14 mouse cellular contexts compared by ENCODE assay signal in the genomic region with DNA sequence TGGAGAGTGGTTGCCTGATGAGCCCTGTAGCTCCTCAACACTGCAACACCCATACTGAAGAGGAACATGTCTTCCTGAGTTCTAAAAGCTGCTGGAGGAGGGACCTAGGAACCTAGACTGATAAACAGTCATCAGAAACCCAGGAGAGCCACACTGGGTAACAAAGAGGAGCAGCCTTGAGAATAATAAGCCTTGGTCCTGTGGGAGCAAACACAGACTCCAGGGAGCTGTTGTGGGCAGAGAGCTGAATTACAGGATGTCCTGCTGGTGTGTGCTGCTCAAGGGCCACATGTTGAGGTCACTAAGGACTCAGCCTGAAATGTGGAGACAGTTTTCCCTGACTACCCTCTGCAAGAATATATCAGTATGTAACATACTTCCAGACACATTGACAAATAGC. TPM values are rescaled to one million over a fixed set of nuclear protein-coding genes. Genes with fewer than 3 reads are reported as not detected.
A peak's percentile ranks its signal among the peaks of the same experiment; 100 is the strongest.
DNase-seq lines count a peak whose midpoint lies in the region; ATAC-seq and TF ChIP-seq lines count a peak whose summit lies in the region.
"Had no signal": no experiment of that assay in that cellular context is flagged by ENCODE, and none has a peak within 500 bp of the region (broad histone marks: within the 10 kb centered on the region; RNA-seq: fewer than 3 reads in every experiment).

No protein-coding gene starts in this region.

- no peaks in the 10 kb centered on the region for H3K27me3 ChIP-seq in heart, embryonic 10.5 days (ENCODE audit: insufficient read depth, poor library complexity, severe bottlenecking)
- H3K27me3 ChIP-seq in kidney, embryonic 15.5 days: no peaks in the 10 kb centered on the region
- no peaks in the 10 kb centered on the region for H3K27me3 ChIP-seq in midbrain, embryonic 16.5 days (ENCODE audit: control insufficient read depth, insufficient read depth, low read depth, low read length)
- no peaks in the 10 kb centered on the region for H3K27me3 ChIP-seq in midbrain, embryonic 11.5 days (ENCODE audit: control insufficient read depth, insufficient read depth, low read length)
- no peaks in the 10 kb centered on the region for H3K27me3 ChIP-seq in stomach, postnatal 0 days (ENCODE audit: control insufficient read depth, insufficient read depth, low read length)
- H3K27me3 ChIP-seq in thymus, adult 2 months (ENCODE audit: control insufficient read depth, insufficient read depth, low read length): no peaks in the 10 kb centered on the region
- H3K27me3 ChIP-seq: embryonic facial prominence, embryonic 13.5 days had no signal

- H3K4me1 ChIP-seq in heart, embryonic 10.5 days: peaks cover 58% of the 10 kb centered on the region
- H3K4me1 ChIP-seq in kidney, embryonic 15.5 days: peaks cover 52% of the 10 kb centered on the region
- H3K4me1 ChIP-seq in midbrain, embryonic 16.5 days (ENCODE audit: control insufficient read depth, insufficient read depth, low read length): no peaks in the 10 kb centered on the region
- H3K4me1 ChIP-seq in midbrain, embryonic 11.5 days (ENCODE audit: control insufficient read depth, insufficient read depth, low read length): no peaks in the 10 kb centered on the region
- H3K4me1 ChIP-seq in stomach, postnatal 0 days (replicated peaks; ENCODE audit: control insufficient read depth, insufficient read depth): no peaks in the 10 kb centered on the region; the same call in 1 of the 2 replicates
- H3K4me1 ChIP-seq in thymus, adult 2 months (replicated peaks; ENCODE audit: control insufficient read depth, insufficient read depth, low read length): peaks cover 5% of the 10 kb centered on the region; the same call in 1 of the 2 replicates

- no peak for TF ChIP-seq EP300 in stomach, postnatal 0 days (optimal IDR thresholded peaks at IDR 0.05)

- TF ChIP-seq CTCF in stomach, postnatal 0 days (IDR thresholded peaks at IDR 0.05; ENCODE audit: low read depth): no peak
- TF ChIP-seq CTCF in thymus, adult 2 months (IDR thresholded peaks at IDR 0.05; ENCODE audit: borderline replicate concordance, control insufficient read depth, extremely low read depth, insufficient read depth, low read length, poor library complexity): no peak

- ATAC-seq in kidney, embryonic 15.5 days (replicated peaks; ENCODE audit: low FRiP score): no peak
- no peak for ATAC-seq in midbrain, embryonic 16.5 days
- no peak for ATAC-seq in midbrain, embryonic 11.5 days (ENCODE audit: low FRiP score)
- ATAC-seq in stomach, postnatal 0 days (ENCODE audit: low FRiP score, low TSS enrichment): no peak

- H3K9ac ChIP-seq in kidney, embryonic 15.5 days: no peak overlapping the region
- H3K9ac ChIP-seq in midbrain, embryonic 16.5 days (ENCODE audit: low read depth, low read length): no peak overlapping the region
- no peak overlapping the region for H3K9ac ChIP-seq in midbrain, embryonic 11.5 days (ENCODE audit: low read length)
- no peak overlapping the region for H3K9ac ChIP-seq in stomach, postnatal 0 days (ENCODE audit: low read length)
- H3K9ac ChIP-seq: embryonic facial prominence, embryonic 13.5 days; hindbrain, embryonic 14.5 days had no signal

- no peaks in the 10 kb centered on the region for H3K9me3 ChIP-seq in heart, embryonic 10.5 days
- no peaks in the 10 kb centered on the region for H3K9me3 ChIP-seq in kidney, embryonic 15.5 days (replicated peaks)
- H3K9me3 ChIP-seq in midbrain, embryonic 16.5 days (replicated peaks; ENCODE audit: control insufficient read depth, low read length, poor library complexity, severe bottlenecking): no peaks in the 10 kb centered on the region
- no peaks in the 10 kb centered on the region for H3K9me3 ChIP-seq in midbrain, embryonic 11.5 days (ENCODE audit: control insufficient read depth, low read length)
- H3K9me3 ChIP-seq in stomach, postnatal 0 days (ENCODE audit: control insufficient read depth, low read length): no peaks in the 10 kb centered on the region
- H3K9me3 ChIP-seq: embryonic facial prominence, embryonic 13.5 days; G1E had no signal

- H3K36me3 ChIP-seq in heart, embryonic 10.5 days: 0 out of 2 replicates have a peak, but pooled peaks cover 3% of the 10 kb centered on the region
- H3K36me3 ChIP-seq in kidney, embryonic 15.5 days: peaks cover 10% of the 10 kb centered on the region; the same call in 1 of the 2 replicates
- no peaks in the 10 kb centered on the region for H3K36me3 ChIP-seq in midbrain, embryonic 16.5 days (ENCODE audit: control insufficient read depth, insufficient read depth, low read length)
- no peaks in the 10 kb centered on the region for H3K36me3 ChIP-seq in midbrain, embryonic 11.5 days (ENCODE audit: control insufficient read depth, insufficient read depth, low read length)
- H3K36me3 ChIP-seq in stomach, postnatal 0 days (ENCODE audit: control insufficient read depth, insufficient read depth, low read length): no peaks in the 10 kb centered on the region
- H3K36me3 ChIP-seq in thymus, adult 2 months (ENCODE audit: control insufficient read depth, insufficient read depth, low read length): no peaks in the 10 kb centered on the region
- H3K36me3 ChIP-seq: embryonic facial prominence, embryonic 13.5 days had no signal

- peak; percentile 97 for DNase-seq in heart, adult 11 months
- no peak for DNase-seq in heart, embryonic 10.5 days (ENCODE audit: low spot score)
- DNase-seq in kidney, adult 9 months: no peak
- no peak for DNase-seq in midbrain, embryonic 11.5 days (ENCODE audit: low spot score, missing footprints)
- no peak for DNase-seq in stomach, postnatal 0 days (ENCODE audit: low spot score)
- no peak for DNase-seq in thymus, adult 2 months
- DNase-seq: layer of hippocampus, adult 9-11 months; right cerebral cortex, postnatal 25 days had no signal

- H3K4me2 ChIP-seq in kidney, embryonic 15.5 days: no peak overlapping the region
- H3K4me2 ChIP-seq in midbrain, embryonic 16.5 days (ENCODE audit: low read length): no peak overlapping the region
- no peak overlapping the region for H3K4me2 ChIP-seq in midbrain, embryonic 11.5 days
- H3K4me2 ChIP-seq in stomach, postnatal 0 days (replicated peaks; ENCODE audit: low read depth): no peak overlapping the region
- H3K4me2 ChIP-seq: embryonic facial prominence, embryonic 13.5 days; hindbrain, embryonic 14.5 days had no signal

- TF ChIP-seq POLR2A in thymus, adult 2 months (IDR thresholded peaks at IDR 0.05; ENCODE audit: control insufficient read depth, extremely low read depth, insufficient read depth, low read length, poor library complexity): no peak

- H3K27ac ChIP-seq in heart, embryonic 10.5 days: no peak overlapping the region
- 0 out of 2 replicates have a peak overlapping the region, but pooled peaks have one; percentile 45 for H3K27ac ChIP-seq in kidney, embryonic 15.5 days
- H3K27ac ChIP-seq in midbrain, embryonic 16.5 days (ENCODE audit: low read length): 0 out of 2 replicates have a peak overlapping the region, but pooled peaks have one; percentile 6
- no peak overlapping the region for H3K27ac ChIP-seq in midbrain, embryonic 11.5 days (ENCODE audit: low read depth, low read length)
- 0 out of 2 replicates have a peak overlapping the region, but pooled peaks have one; percentile 18 for H3K27ac ChIP-seq in stomach, postnatal 0 days (replicated peaks)
- H3K27ac ChIP-seq in thymus, adult 2 months (ENCODE audit: control insufficient read depth, insufficient read depth, low read length): no peak overlapping the region
- H3K27ac ChIP-seq: embryonic facial prominence, embryonic 13.5 days; hindbrain, embryonic 14.5 days; kidney, postnatal 0 days had no signal

- no peak overlapping the region for H3K4me3 ChIP-seq in heart, embryonic 10.5 days
- no peak overlapping the region for H3K4me3 ChIP-seq in kidney, embryonic 15.5 days (replicated peaks)
- no peak overlapping the region for H3K4me3 ChIP-seq in midbrain, embryonic 16.5 days (ENCODE audit: low read depth, low read length)
- no peak overlapping the region for H3K4me3 ChIP-seq in midbrain, embryonic 11.5 days (ENCODE audit: low read depth, low read length)
- H3K4me3 ChIP-seq in stomach, postnatal 0 days (ENCODE audit: low read depth, low read length): no peak overlapping the region
- no peak overlapping the region for H3K4me3 ChIP-seq in thymus, adult 2 months (ENCODE audit: control insufficient read depth, insufficient read depth, low read length)
- H3K4me3 ChIP-seq: embryonic facial prominence, embryonic 13.5 days had no signal

RNA-seq across cellular contexts. Expression of a gene that starts 38.3 kb away (rescaled TPM):
- 47.5 and 49.0 TPM in 2 replicates for polyA plus RNA-seq in heart, embryonic 10.5 days (2016; fragmentation: Nextera tagmentation; extraction: Ambion mirVana)
- polyA plus RNA-seq in kidney, embryonic 15.5 days (2015; fragmentation: Nextera tagmentation; extraction: Ambion mirVana): 40.0 and 42.2 TPM in 2 replicates
- 15.8 and 19.1 TPM in 2 replicates for polyA plus RNA-seq in midbrain, embryonic 16.5 days (2015; fragmentation: Nextera tagmentation; extraction: Ambion mirVana)
- 52.7 and 65.2 TPM in 2 replicates for polyA plus RNA-seq in midbrain, embryonic 11.5 days (2014; fragmentation: Nextera tagmentation; extraction: Ambion mirVana)
- 32.4 and 36.4 TPM in 2 replicates for polyA plus RNA-seq in stomach, postnatal 0 days (2015; fragmentation: Nextera tagmentation; extraction: Ambion mirVana)
- polyA plus RNA-seq in thymus, adult 2 months (2012; rRNA removed): 84.5 and 116 TPM in 2 replicates

RNA-seq across cellular contexts. Expression of a gene that starts 55.4 kb away (rescaled TPM):
- 6.7 and 8.7 TPM in 2 replicates for polyA plus RNA-seq in heart, embryonic 10.5 days (2016; fragmentation: Nextera tagmentation; extraction: Ambion mirVana)
- 4.5 and 5.2 TPM in 2 replicates for polyA plus RNA-seq in kidney, embryonic 15.5 days (2015; fragmentation: Nextera tagmentation; extraction: Ambion mirVana)
- 12.0 and 12.3 TPM in 2 replicates for polyA plus RNA-seq in midbrain, embryonic 16.5 days (2015; fragmentation: Nextera tagmentation; extraction: Ambion mirVana)
- 3.2 and 3.6 TPM in 2 replicates for polyA plus RNA-seq in midbrain, embryonic 11.5 days (2014; fragmentation: Nextera tagmentation; extraction: Ambion mirVana)
- 1.6 and 2.7 TPM in 2 replicates for polyA plus RNA-seq in stomach, postnatal 0 days (2015; fragmentation: Nextera tagmentation; extraction: Ambion mirVana)
- polyA plus RNA-seq in thymus, adult 2 months (2012; rRNA removed): 8.0 and 11.7 TPM in 2 replicates

RNA-seq across cellular contexts. Expression of a gene that starts 55.5 kb away (rescaled TPM):
- polyA plus RNA-seq in heart, embryonic 10.5 days (2016; fragmentation: Nextera tagmentation; extraction: Ambion mirVana): 217 and 256 TPM in 2 replicates
- 205 and 210 TPM in 2 replicates for polyA plus RNA-seq in kidney, embryonic 15.5 days (2015; fragmentation: Nextera tagmentation; extraction: Ambion mirVana)
- 172 TPM in 2 replicates for polyA plus RNA-seq in midbrain, embryonic 16.5 days (2015; fragmentation: Nextera tagmentation; extraction: Ambion mirVana)
- polyA plus RNA-seq in midbrain, embryonic 11.5 days (2014; fragmentation: Nextera tagmentation; extraction: Ambion mirVana): 167 and 172 TPM in 2 replicates
- polyA plus RNA-seq in stomach, postnatal 0 days (2015; fragmentation: Nextera tagmentation; extraction: Ambion mirVana): 199 and 205 TPM in 2 replicates
- 120 and 150 TPM in 2 replicates for polyA plus RNA-seq in thymus, adult 2 months (2012; rRNA removed)

RNA-seq across cellular contexts. Expression of a gene that starts 55.9 kb away (rescaled TPM):
- 2.7 and 2.9 TPM in 2 replicates for polyA plus RNA-seq in heart, embryonic 10.5 days (2016; fragmentation: Nextera tagmentation; extraction: Ambion mirVana)
- polyA plus RNA-seq in kidney, embryonic 15.5 days (2015; fragmentation: Nextera tagmentation; extraction: Ambion mirVana): 3.4 and 4.6 TPM in 2 replicates
- polyA plus RNA-seq in midbrain, embryonic 16.5 days (2015; fragmentation: Nextera tagmentation; extraction: Ambion mirVana): 3.0 and 3.5 TPM in 2 replicates
- 3.4 and 4.0 TPM in 2 replicates for polyA plus RNA-seq in midbrain, embryonic 11.5 days (2014; fragmentation: Nextera tagmentation; extraction: Ambion mirVana)
- polyA plus RNA-seq in stomach, postnatal 0 days (2015; fragmentation: Nextera tagmentation; extraction: Ambion mirVana): 2.1 and 2.7 TPM in 2 replicates
- polyA plus RNA-seq in thymus, adult 2 months (2012; rRNA removed): 1.3 and 1.8 TPM in 2 replicates

Comparison
In these comparisons a context has a peak if more than half of its experiments do, and no peak if none do; other contexts are left out.
1. H3K27ac ChIP-seq: peak in kidney, embryonic 15.5 days (single experiment), midbrain, embryonic 16.5 days (single experiment) and stomach, postnatal 0 days (single experiment); none in heart, embryonic 10.5 days (single experiment), midbrain, embryonic 11.5 days (single experiment) and thymus, adult 2 months (single experiment).